Mouse (Mus musculus) neural tube, embryonic 13.5 days (tissue): ENCODE data around the gene Mlxipl. TPM values are rescaled to one million over a fixed set of nuclear protein-coding genes. Genes with fewer than 3 reads are reported as not detected.

Experiments used
- polyA plus RNA-seq: library from polyadenylated mRNA; unstranded; fragments of >200 nt; fragmentation: Nextera tagmentation; extraction: Ambion mirVana; gene quantifications from 2 replicates; pipeline ENCODE4 v1.2.1, GENCODE M21; 2015

The Mlxipl gene
- polyA plus RNA-seq, 1 experiment from 2014 or later, result 0.56 TPM

Other genes starting within 250 kb of the Mlxipl start
- gene Tmem270, start 183.2 kb upstream of the Mlxipl start, polyA plus RNA-seq, result not detected in 2 replicates
- 0.29 and 0.49 TPM in 2 replicates for gene Cldn13, start 174.4 kb upstream of the Mlxipl start, polyA plus RNA-seq
- gene Mettl27, start 157.5 kb upstream of the Mlxipl start, polyA plus RNA-seq, result 8.8 and 9.0 TPM in 2 replicates
- gene Cldn4, start 143.0 kb upstream of the Mlxipl start, polyA plus RNA-seq, result 0.38 and 0.85 TPM in 2 replicates
- 0.81 and 2.4 TPM in 2 replicates for gene Cldn3, start 103.7 kb upstream of the Mlxipl start, polyA plus RNA-seq
- 63.6 and 72.2 TPM in 2 replicates for gene Abhd11, start 80.7 kb upstream of the Mlxipl start, polyA plus RNA-seq
- gene Stx1a, start 66.4 kb upstream of the Mlxipl start, polyA plus RNA-seq, result 76.8 and 90.9 TPM in 2 replicates
- gene Dnajc30, start 25.7 kb upstream of the Mlxipl start, polyA plus RNA-seq, result 35.5 and 37.1 TPM in 2 replicates
- 83.0 and 93.7 TPM in 2 replicates for gene Bud23, start 24.9 kb upstream of the Mlxipl start, polyA plus RNA-seq
- 26.3 and 31.7 TPM in 2 replicates for gene Vps37d, start 11.6 kb upstream of the Mlxipl start, polyA plus RNA-seq
- gene Tbl2, start 59.8 kb downstream of the Mlxipl start, polyA plus RNA-seq, result 15.9 and 18.5 TPM in 2 replicates
- 49.2 and 50.0 TPM in 2 replicates for gene Bcl7b, start 78.4 kb downstream of the Mlxipl start, polyA plus RNA-seq
- 32.0 and 35.9 TPM in 2 replicates for gene Baz1b, start 97.4 kb downstream of the Mlxipl start, polyA plus RNA-seq
- 11.6 and 12.1 TPM in 2 replicates for gene Fzd9, start 161.3 kb downstream of the Mlxipl start, polyA plus RNA-seq